Mouse (Mus musculus): ENCODE results near the gene Ccin. TPM values are rescaled to one million over a fixed set of nuclear protein-coding genes. Genes with fewer than 3 reads are reported as not detected.

Gene Ccin
- polyA plus RNA-seq, 1 experiment: 0.04 TPM

DNA sequence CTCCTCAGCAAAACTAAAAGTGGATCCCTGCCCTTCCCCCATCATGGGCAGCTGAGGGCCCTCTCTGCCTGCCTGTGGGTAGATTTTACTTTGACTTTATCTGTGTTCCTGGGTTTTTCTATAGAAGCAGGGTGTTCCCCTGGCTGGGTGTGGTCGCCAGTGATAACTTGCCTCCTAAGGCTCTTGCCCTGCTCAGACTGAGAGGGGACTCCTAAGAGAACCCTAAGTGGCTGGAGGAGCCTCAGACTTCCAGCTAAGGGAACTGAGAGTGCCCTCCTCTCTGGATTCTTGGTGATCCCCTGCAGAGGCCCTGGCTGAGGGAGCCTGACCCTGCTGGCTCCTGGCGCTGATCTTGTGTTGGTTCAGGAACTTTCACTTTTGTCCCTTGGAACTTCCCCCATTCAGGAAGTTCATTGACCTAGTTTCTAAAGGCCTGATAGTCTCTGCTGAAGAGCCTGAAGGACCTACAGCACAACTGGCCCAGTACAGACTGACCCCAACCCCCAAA lies 18.9 kb upstream of the Ccin start:
- no peak overlapping the region for H3ac ChIP-seq (ENCODE audit: control insufficient read depth, insufficient read length, low read depth)
- H3K27me3 ChIP-seq (ENCODE audit: control insufficient read depth, insufficient read depth, insufficient read length): no peaks in the 10 kb centered on the region
- H3K4me3 ChIP-seq (ENCODE audit: insufficient read depth, poor library complexity, severe bottlenecking): no peak overlapping the region
- TF ChIP-seq MAX (IDR thresholded peaks at IDR 0.05) (no peak), FOSL1 (IDR thresholded peaks at IDR 0.05; ENCODE audit: insufficient read depth, low read length, poor library complexity, severe bottlenecking) (no peak), MYOG (IDR thresholded peaks at IDR 0.05; ENCODE audit: control insufficient read depth, extremely low read depth, insufficient read length) (no peak), MYOD1 (IDR thresholded peaks at IDR 0.05; ENCODE audit: control insufficient read depth, insufficient read length, low read depth) (no peak), CTCF (IDR thresholded peaks at IDR 0.05; ENCODE audit: control insufficient read depth, insufficient read depth, insufficient read length) (no peak)
- peaks cover 15% of the 10 kb centered on the region for H3K36me3 ChIP-seq (ENCODE audit: control insufficient read depth, insufficient read depth)
- peaks cover 87% of the 10 kb centered on the region for H3K79me2 ChIP-seq (ENCODE audit: control insufficient read depth, insufficient read depth)
- H3K79me3 ChIP-seq (ENCODE audit: low read depth): peaks cover 60% of the 10 kb centered on the region

DNA sequence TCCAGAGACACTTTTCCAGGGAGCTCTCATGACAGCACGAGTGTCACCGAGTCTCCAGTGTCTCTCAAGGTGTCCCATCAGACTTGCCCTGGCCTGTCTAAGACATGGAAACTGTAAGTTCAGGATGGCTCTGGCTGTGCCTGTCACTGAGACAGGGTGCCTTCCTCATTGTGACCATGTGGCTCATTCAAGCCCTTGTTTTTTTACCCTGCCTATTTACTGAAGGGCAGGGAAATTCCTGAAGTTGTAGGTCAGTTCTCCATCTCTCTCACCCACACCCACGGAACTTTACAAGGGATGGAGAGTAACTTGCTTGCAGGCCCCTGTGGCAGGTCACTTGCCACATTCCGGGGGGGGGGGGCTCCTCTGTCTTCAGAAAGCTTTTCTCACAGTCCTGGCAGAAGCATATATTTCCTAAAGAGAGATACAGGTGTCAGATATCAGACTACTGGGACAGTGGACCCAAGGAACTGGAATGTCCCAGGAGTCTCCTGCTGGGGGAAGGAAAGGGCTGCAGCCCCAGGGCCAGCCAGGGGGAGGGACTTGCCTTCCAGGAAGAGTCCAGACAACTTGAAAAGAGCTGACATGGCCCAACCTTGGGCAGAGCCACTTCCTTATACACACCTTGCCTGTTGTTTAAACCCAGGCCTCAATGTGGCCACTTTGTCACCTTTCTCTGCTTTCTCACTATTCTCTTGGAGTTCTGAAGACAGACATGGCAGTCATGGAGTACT lies 18.2 kb upstream of the Ccin start:
- peaks cover 19% of the 10 kb centered on the region for H3K36me3 ChIP-seq (ENCODE audit: control insufficient read depth, insufficient read depth)
- peaks cover 87% of the 10 kb centered on the region for H3K79me2 ChIP-seq (ENCODE audit: control insufficient read depth, insufficient read depth)

DNA sequence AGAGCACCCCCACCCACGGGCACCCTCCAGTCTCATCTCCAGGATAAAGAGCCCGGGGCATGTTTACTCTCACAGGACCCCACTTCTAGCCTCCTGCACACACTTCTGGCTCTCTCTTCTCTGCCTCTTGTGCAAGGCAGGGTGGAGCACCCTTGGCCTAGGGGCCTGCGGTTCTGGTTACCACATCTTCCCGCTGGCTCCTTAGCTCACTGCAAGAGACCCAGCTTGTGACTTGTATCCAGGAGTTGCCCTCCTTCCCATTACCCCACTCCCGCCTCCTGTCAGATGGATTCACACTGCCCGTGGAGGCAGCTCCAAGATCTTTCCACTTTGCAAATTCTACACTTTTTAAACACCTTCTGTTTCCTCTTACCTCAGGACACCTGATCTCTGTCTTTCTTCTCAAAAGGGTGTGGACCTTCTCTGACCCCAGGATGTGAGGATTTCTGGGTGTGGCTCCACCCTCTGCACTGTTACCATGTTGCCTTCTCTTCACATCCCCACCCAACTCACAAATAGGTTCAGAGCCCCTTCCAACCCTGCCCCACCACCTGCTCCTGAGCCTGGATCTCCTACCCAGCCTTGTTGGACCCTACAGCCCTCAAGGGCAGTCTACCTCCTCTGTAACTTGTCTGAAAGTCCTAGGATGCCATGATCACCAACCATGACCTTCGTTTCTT lies 17.3 kb upstream of the Ccin start:
- H3ac ChIP-seq (ENCODE audit: control insufficient read depth, insufficient read length, low read depth): no peak overlapping the region
- H3K4me3 ChIP-seq (ENCODE audit: insufficient read depth, poor library complexity, severe bottlenecking): no peak overlapping the region
- H3K36me3 ChIP-seq (ENCODE audit: control insufficient read depth, insufficient read depth): peaks cover 22% of the 10 kb centered on the region
- H3K27me3 ChIP-seq (ENCODE audit: control insufficient read depth, insufficient read depth, insufficient read length): no peaks in the 10 kb centered on the region
- TF ChIP-seq MYOD1 (IDR thresholded peaks at IDR 0.05; ENCODE audit: control insufficient read depth, insufficient read length, low read depth) (no peak), CTCF (IDR thresholded peaks at IDR 0.05; ENCODE audit: control insufficient read depth, insufficient read depth, insufficient read length) (no peak), MAX (IDR thresholded peaks at IDR 0.05) (no peak), CEBPB (IDR thresholded peaks at IDR 0.05; ENCODE audit: low read depth) (no peak), MYOG (IDR thresholded peaks at IDR 0.05; ENCODE audit: control insufficient read depth, extremely low read depth, insufficient read length) (no peak), USF1 (IDR thresholded peaks at IDR 0.05; ENCODE audit: low read depth) (no peak), FOSL1 (IDR thresholded peaks at IDR 0.05; ENCODE audit: insufficient read depth, low read length, poor library complexity, severe bottlenecking) (no peak)
- peaks cover 85% of the 10 kb centered on the region for H3K79me2 ChIP-seq (ENCODE audit: control insufficient read depth, insufficient read depth)
- H3K79me3 ChIP-seq (ENCODE audit: low read depth): peaks cover 49% of the 10 kb centered on the region

More for the DNA sequence above, 18.2 kb upstream of the Ccin start:
- no peaks in the 10 kb centered on the region for H3K27me3 ChIP-seq (ENCODE audit: control insufficient read depth, insufficient read depth, insufficient read length)
- H3K4me3 ChIP-seq (ENCODE audit: insufficient read depth, poor library complexity, severe bottlenecking): no peak overlapping the region
- H3K79me3 ChIP-seq (ENCODE audit: low read depth): peaks cover 55% of the 10 kb centered on the region
- H3ac ChIP-seq (ENCODE audit: control insufficient read depth, insufficient read length, low read depth): no peak overlapping the region
- TF ChIP-seq MAX (IDR thresholded peaks at IDR 0.05) (no peak), CEBPB (IDR thresholded peaks at IDR 0.05; ENCODE audit: low read depth) (no peak), MYOG (IDR thresholded peaks at IDR 0.05; ENCODE audit: control insufficient read depth, extremely low read depth, insufficient read length) (no peak), MYOD1 (IDR thresholded peaks at IDR 0.05; ENCODE audit: control insufficient read depth, insufficient read length, low read depth) (no peak), FOSL1 (IDR thresholded peaks at IDR 0.05; ENCODE audit: insufficient read depth, low read length, poor library complexity, severe bottlenecking) (no peak), USF1 (IDR thresholded peaks at IDR 0.05; ENCODE audit: low read depth) (no peak), CTCF (IDR thresholded peaks at IDR 0.05; ENCODE audit: control insufficient read depth, insufficient read depth, insufficient read length) (no peak)

DNA sequence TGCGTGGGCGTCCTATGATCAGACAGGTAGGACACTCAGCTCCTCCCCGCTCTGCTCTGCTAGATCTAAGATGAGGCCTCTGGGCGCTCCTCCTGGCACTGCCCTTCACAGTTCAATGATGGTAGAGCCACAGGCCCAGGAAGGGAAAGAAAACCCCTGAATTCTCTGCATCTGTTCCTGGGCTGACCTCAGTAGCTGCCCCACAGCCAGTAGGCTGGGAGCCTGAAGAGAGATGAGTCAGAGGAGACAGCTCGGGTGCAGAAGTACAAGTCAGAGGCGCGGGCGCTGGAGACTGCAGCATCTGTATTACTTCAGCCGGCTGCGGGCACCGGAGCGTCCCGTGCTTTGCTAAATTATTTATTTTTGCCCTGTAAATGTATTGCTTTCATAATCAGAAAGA lies 14.6 kb upstream of the Ccin start:
- Histone ChIP-seq H3K27me3 (ENCODE audit: control insufficient read depth, insufficient read depth, insufficient read length) (no peaks in the 10 kb centered on the region), H3K79me2 (ENCODE audit: control insufficient read depth, insufficient read depth) (peaks cover 66% of the 10 kb centered on the region), H3K79me3 (ENCODE audit: low read depth) (peaks cover 31% of the 10 kb centered on the region), H3K36me3 (ENCODE audit: control insufficient read depth, insufficient read depth) (peaks cover 25% of the 10 kb centered on the region), H3ac (ENCODE audit: control insufficient read depth, insufficient read length, low read depth) (peak overlapping the region; percentile 33), H3K4me3 (ENCODE audit: insufficient read depth, poor library complexity, severe bottlenecking) (no peak overlapping the region)
- TF ChIP-seq MYOD1 (IDR thresholded peaks at IDR 0.05; ENCODE audit: control insufficient read depth, insufficient read length, low read depth) (peak; percentile 20), FOSL1 (IDR thresholded peaks at IDR 0.05; ENCODE audit: insufficient read depth, low read length, poor library complexity, severe bottlenecking) (peak; percentile 29), MAX (IDR thresholded peaks at IDR 0.05) (no peak)

DNA sequence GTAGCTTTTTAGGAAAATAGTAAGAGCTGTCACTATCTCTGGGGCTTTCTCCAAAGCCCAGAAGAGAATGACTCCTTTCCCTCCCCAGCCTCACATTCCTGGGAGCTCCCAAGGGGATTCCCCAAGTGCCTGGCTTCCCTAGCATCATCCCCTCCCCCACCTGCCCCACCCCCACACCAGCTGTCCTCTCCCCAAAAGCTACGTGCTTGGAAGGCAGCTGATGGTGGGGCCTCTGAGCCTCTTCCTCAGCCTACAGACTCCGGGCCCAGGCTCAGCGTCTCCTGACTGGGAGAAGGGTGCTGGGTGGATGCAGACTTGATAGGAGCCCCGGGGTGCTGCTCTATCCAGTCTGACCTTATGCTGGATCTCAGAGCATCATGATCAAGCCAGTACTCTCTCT lies 13.9 kb upstream of the Ccin start:
- no peak for TF ChIP-seq MAX (IDR thresholded peaks at IDR 0.05)
- TF ChIP-seq MYOD1 (IDR thresholded peaks at IDR 0.05; ENCODE audit: control insufficient read depth, insufficient read length, low read depth): peak; percentile 72
- H3K4me3 ChIP-seq (ENCODE audit: insufficient read depth, poor library complexity, severe bottlenecking): peak overlapping the region; percentile 11
- no peaks in the 10 kb centered on the region for H3K27me3 ChIP-seq (ENCODE audit: control insufficient read depth, insufficient read depth, insufficient read length)
- H3K79me3 ChIP-seq (ENCODE audit: low read depth): peaks cover 25% of the 10 kb centered on the region
- no peak overlapping the region for H3ac ChIP-seq (ENCODE audit: control insufficient read depth, insufficient read length, low read depth)
- peaks cover 66% of the 10 kb centered on the region for H3K79me2 ChIP-seq (ENCODE audit: control insufficient read depth, insufficient read depth)
- peaks cover 32% of the 10 kb centered on the region for H3K36me3 ChIP-seq (ENCODE audit: control insufficient read depth, insufficient read depth)
